Mouse (Mus musculus) ES-Bruce4 (cell line): Measurements from ENCODE around the gene Pax2. TPM values are rescaled to one million over a fixed set of nuclear protein-coding genes. Genes with fewer than 3 reads are reported as not detected.

Experiments used
- H3K27ac ChIP-seq: 2 replicates; pipeline ENCODE4 v1.5.1; 2012; ENCODE audit warnings: low read length, inconsistent platforms; ENCODE audit not compliant: insufficient read depth
- H3K27me3 ChIP-seq: 2 replicates; pipeline ENCODE4 v1.6.1; 2012; ENCODE audit warnings: mild to moderate bottlenecking, low read length, inconsistent platforms; ENCODE audit not compliant: control insufficient read depth, poor library complexity, insufficient read depth, severe bottlenecking
- H3K36me3 ChIP-seq: 2 replicates; pipeline ENCODE4 v1.6.1; 2012; ENCODE audit warnings: inconsistent platforms, mild to moderate bottlenecking, low read length, moderate library complexity; ENCODE audit not compliant: control insufficient read depth, poor library complexity, insufficient read depth, severe bottlenecking
- H3K4me1 ChIP-seq: one replicate; pipeline ENCODE4 v1.8.1; 2011; ENCODE audit warnings: low read length; ENCODE audit not compliant: control insufficient read depth, insufficient read depth
- H3K4me3 ChIP-seq: 2 replicates; pipeline ENCODE4 v1.5.1; 2011; ENCODE audit warnings: low read depth, mild to moderate bottlenecking, low read length
- H3K9ac ChIP-seq: 2 replicates; pipeline ENCODE4 v1.6.1; 2012; ENCODE audit warnings: low read depth, mild to moderate bottlenecking, inconsistent platforms; ENCODE audit not compliant: poor library complexity, severe bottlenecking
- H3K9me3 ChIP-seq: replicated peaks from 2 replicates; pipeline ENCODE4 v1.6.1; 2012; ENCODE audit warnings: mild to moderate bottlenecking, low read length, inconsistent platforms; ENCODE audit not compliant: control insufficient read depth, poor library complexity, insufficient read depth, severe bottlenecking
- CTCF ChIP-seq: IDR thresholded peaks from one replicate; pipeline ENCODE4 v1.8.1; 2011; ENCODE audit warnings: low read depth, low read length
- EP300 ChIP-seq: IDR thresholded peaks from 2 replicates; pipeline ENCODE4 v1.6.1; 2011; ENCODE audit warnings: low read depth, low read length; ENCODE audit not compliant: insufficient read depth
- POLR2A ChIP-seq: IDR thresholded peaks from one replicate; pipeline ENCODE4 v1.8.1; 2011; ENCODE audit warnings: low read length; ENCODE audit not compliant: insufficient read depth
- polyA plus RNA-seq: library from polyadenylated mRNA; stranded (reverse); fragments of >200 nt; gene quantifications from 2 replicates; pipeline ENCODE4 v1.2.4, GENCODE M21; 2011; ENCODE audit warnings: low read depth; ENCODE audit not compliant: missing spikeins, insufficient read depth, insufficient read length

The Pax2 gene
- polyA plus RNA-seq, 1 experiment = not detected

DNA sequence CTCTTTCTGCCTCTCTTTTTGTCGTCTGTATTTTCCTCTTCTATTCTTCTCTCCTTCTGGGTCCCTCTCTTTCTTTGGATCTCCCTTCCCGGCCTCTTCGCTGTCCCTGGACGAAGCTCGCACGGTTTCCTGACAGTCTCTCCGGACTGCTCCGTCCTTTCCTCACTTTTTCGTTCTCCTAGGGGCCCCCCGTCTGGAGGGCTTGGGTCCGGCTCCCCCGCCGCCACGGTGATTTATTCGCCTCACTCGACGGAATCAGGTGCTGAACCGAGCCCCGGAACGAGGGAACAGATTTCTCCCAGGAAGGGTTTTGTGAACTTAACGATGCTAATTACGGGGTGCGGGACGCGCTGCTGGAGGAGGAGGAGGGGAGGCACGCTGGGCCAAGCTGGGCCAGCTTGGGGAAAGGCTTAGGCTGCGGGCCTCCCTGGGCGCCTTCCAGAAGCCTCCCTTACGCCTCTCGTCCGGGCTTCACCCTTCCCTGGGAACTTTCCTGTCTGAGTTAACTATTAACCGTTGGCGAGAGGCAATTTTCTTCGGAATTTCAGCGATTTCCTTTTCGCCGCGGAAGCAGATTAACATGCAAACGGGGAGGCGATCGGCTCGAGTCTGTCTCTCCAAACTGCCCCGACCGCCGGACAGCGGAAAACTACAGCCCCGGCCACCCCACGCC, 14.6 kb upstream of the Pax2 start:
- Histone ChIP-seq H3K9me3 (no peaks in the 10 kb centered on the region), H3K9ac (0 out of 2 replicates have a peak overlapping the region, but pooled peaks have one; percentile 3), H3K27me3 (peaks cover 22% of the 10 kb centered on the region; the same call in 1 of the 2 replicates), H3K4me1 (no peaks in the 10 kb centered on the region), H3K36me3 (no peaks in the 10 kb centered on the region), H3K4me3 (no peak overlapping the region), H3K27ac (no peak overlapping the region)
- TF ChIP-seq EP300 (no peak), POLR2A (no peak), CTCF (no peak)

GRCm38 (mm10) chr19:44741764-44742127, 14.1 kb upstream of the Pax2 start:
- Histone ChIP-seq H3K9me3 (no peaks in the 10 kb centered on the region), H3K27ac (no peak overlapping the region), H3K9ac (0 out of 2 replicates have a peak overlapping the region, but pooled peaks have one; percentile 3), H3K4me1 (no peaks in the 10 kb centered on the region), H3K27me3 (peaks cover 22% of the 10 kb centered on the region), H3K36me3 (no peaks in the 10 kb centered on the region), H3K4me3 (no peak overlapping the region)
- TF ChIP-seq CTCF (no peak), POLR2A (no peak), EP300 (no peak)

GRCm38 (mm10) chr19:44742131-44743020, 13.5 kb upstream of the Pax2 start:
- Histone ChIP-seq H3K27me3 (peaks cover 24% of the 10 kb centered on the region), H3K4me1 (no peaks in the 10 kb centered on the region), H3K4me3 (no peak overlapping the region), H3K27ac (no peak overlapping the region), H3K9me3 (no peaks in the 10 kb centered on the region), H3K36me3 (no peaks in the 10 kb centered on the region), H3K9ac (no peak overlapping the region)
- no peak for TF ChIP-seq EP300
- no peak for TF ChIP-seq CTCF
- no peak for TF ChIP-seq POLR2A

DNA sequence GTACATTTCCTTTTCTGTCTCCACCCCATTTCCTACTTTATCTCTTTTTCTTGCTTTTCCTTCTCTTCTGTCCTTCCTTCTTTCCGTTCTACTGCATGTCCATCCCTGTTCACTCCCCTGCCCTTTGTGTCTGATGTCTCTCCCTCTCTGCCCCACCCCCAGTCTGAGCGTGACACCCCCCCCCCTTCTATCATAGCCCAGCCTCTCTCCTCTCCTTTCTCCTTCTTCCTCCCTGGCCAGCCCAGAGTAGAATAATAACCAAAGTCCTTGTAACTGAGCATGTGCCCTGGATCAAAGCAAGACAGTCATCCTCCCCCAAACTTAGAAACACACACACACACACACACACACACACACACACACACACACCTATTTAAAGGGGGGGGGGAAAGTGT, 12.8 kb upstream of the Pax2 start:
- Histone ChIP-seq H3K9ac (no peak overlapping the region), H3K4me3 (no peak overlapping the region), H3K4me1 (no peaks in the 10 kb centered on the region), H3K36me3 (no peaks in the 10 kb centered on the region), H3K9me3 (no peaks in the 10 kb centered on the region), H3K27ac (no peak overlapping the region), H3K27me3 (peaks cover 30% of the 10 kb centered on the region)
- no peak for TF ChIP-seq EP300
- no peak for TF ChIP-seq POLR2A
- TF ChIP-seq CTCF = no peak

DNA sequence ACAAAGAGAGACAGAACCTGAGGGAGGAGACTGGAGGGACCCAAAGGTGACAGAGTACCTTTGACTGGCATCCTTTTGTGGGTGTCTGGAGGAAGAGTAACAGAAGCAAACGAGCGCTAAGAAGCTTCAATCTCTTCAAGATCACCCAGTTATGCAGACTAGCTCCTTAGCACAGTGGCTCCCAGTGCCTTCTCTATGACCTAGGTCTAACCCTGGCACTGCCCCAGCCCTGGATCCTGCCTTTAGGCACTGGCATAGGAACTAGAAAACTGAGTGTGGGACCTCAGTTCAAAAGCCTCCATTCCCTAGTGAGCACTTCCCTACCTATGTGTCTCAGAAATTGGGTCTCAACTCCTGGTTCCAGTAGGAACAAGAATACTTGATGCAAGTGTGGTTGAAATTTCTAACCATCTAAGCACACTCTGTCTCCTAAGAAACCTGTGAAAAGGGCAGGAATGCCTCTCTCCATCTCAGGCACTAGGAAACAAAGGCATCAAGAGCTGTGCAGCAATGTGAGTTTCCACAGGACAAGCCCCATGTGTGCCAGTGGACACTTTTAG, 11.8 kb upstream of the Pax2 start:
- Histone ChIP-seq H3K9me3 (no peaks in the 10 kb centered on the region), H3K27me3 (peaks cover 39% of the 10 kb centered on the region), H3K4me3 (no peak overlapping the region), H3K27ac (no peak overlapping the region), H3K36me3 (no peaks in the 10 kb centered on the region), H3K9ac (no peak overlapping the region), H3K4me1 (no peaks in the 10 kb centered on the region)
- TF ChIP-seq CTCF = no peak
- no peak for TF ChIP-seq POLR2A
- no peak for TF ChIP-seq EP300

- Histone ChIP-seq H3K9ac (no peak overlapping the region), H3K27ac (no peak overlapping the region), H3K27me3 (peaks cover 44% of the 10 kb centered on the region), H3K4me1 (no peaks in the 10 kb centered on the region), H3K4me3 (no peak overlapping the region), H3K9me3 (no peaks in the 10 kb centered on the region), H3K36me3 (no peaks in the 10 kb centered on the region)
- TF ChIP-seq POLR2A (no peak), CTCF (no peak), EP300 (no peak)
Observed at GRCm38 (mm10) chr19:44745741-44746140, 10.1 kb upstream of the Pax2 start.
